Mouse (Mus musculus) lung, postnatal 0 days (tissue): ENCODE data around the gene Emc6.

Experiments used
- CTCF ChIP-seq: IDR thresholded peaks from 2 replicates; pipeline ENCODE4 v1.5.1; 2016; ENCODE audit warnings: antibody characterized with exemption, mild to moderate bottlenecking
- EP300 ChIP-seq: IDR thresholded peaks from 2 replicates; pipeline ENCODE4 v1.6.1; 2016; ENCODE audit warnings: antibody characterized with exemption, mild to moderate bottlenecking, control low read depth

DNA sequence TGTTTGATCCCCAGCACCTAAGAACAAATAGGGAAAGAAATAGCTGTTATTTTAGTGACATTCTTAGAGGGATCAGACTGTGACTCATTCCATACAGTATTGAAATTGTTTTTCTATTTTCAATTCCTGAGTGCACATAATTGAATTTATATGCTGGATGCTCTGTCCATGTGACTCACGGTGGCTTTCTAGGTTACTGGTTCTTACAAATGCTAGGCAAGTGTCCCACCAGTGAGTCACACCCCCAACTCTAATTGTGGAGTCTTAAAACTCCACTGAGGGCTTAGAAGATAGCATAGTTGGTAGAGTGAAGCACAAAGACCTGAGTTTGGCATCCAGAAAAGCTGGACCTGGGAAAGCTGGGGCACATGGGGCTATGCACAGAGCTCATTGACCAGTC is 43.8 kb upstream of the Emc6 start:
- no peak for TF ChIP-seq CTCF
- no peak for TF ChIP-seq EP300
